Mouse (Mus musculus): ENCODE measurements at regions not wholly inside any gene's neighbourhood (a gene's known extent, or its start where the extent isn't known, plus 50 kb on each side); places are given as distances from the start of the nearest gene placed in this dataset.

DNA sequence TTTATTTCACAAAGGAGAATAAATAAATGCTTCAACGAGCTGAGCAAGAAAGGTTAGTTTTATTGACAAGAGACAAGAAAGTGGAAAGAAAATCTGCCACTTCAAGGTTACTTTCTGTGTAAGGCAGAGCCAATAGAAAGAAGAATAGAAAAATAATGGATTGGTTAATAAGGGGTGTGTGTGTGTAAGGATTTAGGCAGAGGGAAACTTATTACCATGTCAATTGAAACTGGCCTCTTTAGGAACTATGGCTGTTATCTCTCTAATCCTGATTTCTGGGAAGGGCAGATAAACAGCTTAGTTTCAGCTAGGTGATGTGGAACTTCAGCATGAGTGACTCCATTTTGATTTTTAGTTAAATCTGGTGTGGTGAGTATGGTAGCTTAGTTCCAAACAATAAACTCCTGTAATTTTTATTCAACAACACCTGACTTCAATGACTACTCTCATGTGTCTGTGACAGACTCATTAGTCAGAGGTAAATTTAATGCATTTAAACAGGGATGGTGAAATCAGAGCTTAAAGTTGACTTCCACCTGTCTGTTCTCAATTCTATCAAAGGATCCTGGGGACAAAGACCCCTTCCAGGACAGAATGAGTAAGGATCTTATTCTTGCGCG is 197.2 kb upstream of the Cobl start:
- no peak overlapping the region for H3K4me3 ChIP-seq
- H3K27ac ChIP-seq = no peak overlapping the region
- intact Hi-C loops (cut with DNase I) = no loop called here
- no peak for DNase-seq (ENCODE audit: extremely low spot score in 1 of 2, low spot score in 2 of 2)
- no peak for TF ChIP-seq CTCF (IDR thresholded peaks at IDR 0.05)

DNA sequence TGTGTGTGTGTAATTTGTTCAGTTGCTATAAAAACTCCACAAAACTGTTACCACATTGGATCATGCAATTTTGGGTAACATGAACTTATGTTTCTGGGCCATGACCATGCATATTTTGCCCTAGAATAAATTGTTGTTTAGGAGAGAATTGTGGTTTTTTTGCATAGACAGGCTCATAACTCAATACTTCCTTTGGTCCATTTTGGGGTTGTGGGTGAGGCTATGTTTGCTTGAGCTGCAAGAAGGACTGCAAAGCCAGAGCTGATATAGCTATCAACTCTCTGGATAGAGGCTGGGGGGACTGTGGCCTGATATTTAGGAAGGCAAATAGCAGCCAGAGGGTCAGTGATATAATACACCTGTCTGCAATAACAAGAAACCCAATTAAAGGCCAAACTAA is 194.1 kb upstream of the Cobl start:
- no peak for TF ChIP-seq CTCF (IDR thresholded peaks at IDR 0.05)
- no peak for DNase-seq (ENCODE audit: extremely low spot score in 1 of 2, low spot score in 2 of 2)
- Histone ChIP-seq H3K27ac (no peak overlapping the region), H3K4me3 (no peak overlapping the region)
- intact Hi-C loops (cut with DNase I) = no loop called here

DNA sequence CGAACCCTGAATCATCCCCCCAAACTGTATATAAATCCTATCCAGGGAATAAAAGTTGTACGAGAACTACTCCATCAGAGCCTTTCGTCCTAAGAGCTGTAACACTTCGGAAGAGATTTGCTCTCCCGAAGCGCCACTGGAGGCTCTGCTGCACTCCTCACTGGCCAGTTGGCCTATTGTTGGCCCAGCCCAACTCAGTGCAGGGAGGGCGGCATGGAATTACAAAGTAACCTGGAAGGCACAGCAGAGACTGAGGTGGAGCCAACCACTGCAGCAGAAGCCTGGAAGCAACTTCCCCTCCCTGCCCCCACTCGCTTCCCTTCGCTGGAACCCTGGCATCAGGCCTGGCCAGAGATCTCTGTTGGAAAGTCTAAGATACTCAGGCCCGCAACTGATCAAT is 191.7 kb upstream of the Cobl start:
- no peak overlapping the region for H3K4me3 ChIP-seq
- intact Hi-C loops (cut with DNase I) = no loop called here
- no peak overlapping the region for H3K27ac ChIP-seq
- TF ChIP-seq CTCF (IDR thresholded peaks at IDR 0.05) = no peak
- no peak for DNase-seq (ENCODE audit: extremely low spot score in 1 of 2, low spot score in 2 of 2)

Data from left cerebral cortex, adult 2 months (tissue).